Mouse (Mus musculus) liver, embryonic 14.5 days (tissue): ENCODE data around the gene Ubxn7. TPM values are rescaled to one million over a fixed set of nuclear protein-coding genes. Genes with fewer than 3 reads are reported as not detected.

Source experiments
- ATAC-seq: fragments of 200-750 bp; cut with Nextera tagmentation; 2 replicates; pipeline ENCODE4 v1.8.0; 2017; ENCODE audit warnings: moderate number of reproducible peaks, mild to moderate bottlenecking, moderate library complexity; ENCODE audit not compliant: insufficient read depth
- DNase-seq, 3 experiments: peaks; one replicate each; pipeline ENCODE4 v3.0.0-alpha.2; 2012 to 2013; ENCODE audit warnings: low read depth in 3 of 3, low spot score in 3 of 3
- H3K27ac ChIP-seq: fragments of 300-500 bp; sonication (generic); 2 replicates; pipeline ENCODE4 v1.5.1; 2014; ENCODE audit warnings: moderate library complexity, mild to moderate bottlenecking, control low read depth, inconsistent platforms
- H3K27me3 ChIP-seq: fragments of 300-500 bp; sonication (generic); 2 replicates; pipeline ENCODE4 v1.6.1; 2014; ENCODE audit warnings: mild to moderate bottlenecking, low read length, moderate library complexity; ENCODE audit not compliant: control insufficient read depth, insufficient read depth
- H3K36me3 ChIP-seq: fragments of 300-500 bp; sonication (generic); replicated peaks from 2 replicates; pipeline ENCODE4 v1.6.1; 2014; ENCODE audit warnings: low read depth; ENCODE audit not compliant: control insufficient read depth, insufficient read depth
- H3K4me1 ChIP-seq, 2 experiments: fragments of 200-500 bp in 1 of 2; fragments of 300-500 bp in 1 of 2; sonication (generic) in 1 of 2; replicated peaks; 2 replicates each; pipeline ENCODE4 v1.6.1; 2012 to 2014; ENCODE audit warnings: antibody characterized with exemption in 1 of 2, inconsistent platforms in 1 of 2, low read length in 1 of 2; ENCODE audit not compliant: control insufficient read depth in 2 of 2, insufficient read depth in 2 of 2
- H3K4me2 ChIP-seq: fragments of 300-500 bp; sonication (generic); 2 replicates; pipeline ENCODE4 v1.6.1; 2014; ENCODE audit warnings: low read depth, mild to moderate bottlenecking, control low read depth, moderate library complexity
- H3K4me3 ChIP-seq, 2 experiments: fragments of 200-500 bp in 1 of 2; fragments of 300-500 bp in 1 of 2; sonication (generic) in 1 of 2; 2 replicates each; pipeline ENCODE4 v1.5.1; 2012 to 2014; ENCODE audit warnings: low read depth in 2 of 2, low read length in 2 of 2, mild to moderate bottlenecking in 2 of 2, control low read depth in 1 of 2, inconsistent platforms in 1 of 2, moderate library complexity in 1 of 2; ENCODE audit not compliant: insufficient read depth in 1 of 2
- H3K9ac ChIP-seq: fragments of 300-500 bp; sonication (generic); replicated peaks from 2 replicates; pipeline ENCODE4 v1.6.1; 2014; ENCODE audit warnings: mild to moderate bottlenecking, control low read depth, moderate library complexity
- H3K9me3 ChIP-seq: fragments of 300-500 bp; sonication (generic); 2 replicates; pipeline ENCODE4 v1.6.1; 2016; ENCODE audit warnings: low read length, mixed read lengths; ENCODE audit not compliant: control insufficient read depth
- CTCF ChIP-seq: IDR thresholded peaks from 2 replicates; pipeline ENCODE4 v1.5.1; 2016; ENCODE audit warnings: antibody characterized with exemption, low read depth, control low read depth
- EP300 ChIP-seq: IDR thresholded peaks from 2 replicates; pipeline ENCODE4 v1.6.1; 2016; ENCODE audit warnings: antibody characterized with exemption, low read depth
- WGBS: fragments of 180-500 bp; shearing (Covaris S2); extraction: QIAGEN DNeasy Blood & Tissue Kit; methylation state at CpG from one replicate; pipeline ENCODE4 v1.1.7; 2014; ENCODE audit not compliant: insufficient replicate concordance; 5-methylcytosine and 5-hydroxymethylcytosine counted together
- polyA plus RNA-seq, 2 experiments: library from polyadenylated mRNA; depleted of rRNA in 1 of 2; stranded (reverse) in 1 of 2; unstranded in 1 of 2; fragments of >200 nt; fragmentation: Nextera tagmentation in 1 of 2; extraction: Ambion mirVana in 1 of 2; gene quantifications; 2 replicates each; pipeline versions ENCODE4 v1.2.1 to v1.2.3; 2012 to 2014

The Ubxn7 gene
- polyA plus RNA-seq, 2 experiments, result 5.1 to 5.4 TPM

GRCm38 (mm10) chr16:32336026-32336780 is 4.1 kb downstream of the Ubxn7 start:
- 59% methylated on average over 7 of the region's 7 CpGs for WGBS
- H3K36me3 ChIP-seq, result no peaks in the 10 kb centered on the region
- no peaks in the 10 kb centered on the region for H3K27me3 ChIP-seq
- TF ChIP-seq CTCF (no peak), EP300 (no peak)
- DNase-seq, result no peak
- peaks cover 0 to 8% of the 10 kb centered on the region in 2 experiments; a peak in 2 of 4 replicates for H3K4me1 ChIP-seq
- no peak overlapping the region for H3K4me3 ChIP-seq
- ATAC-seq, result no peak
- no peaks in the 10 kb centered on the region for H3K9me3 ChIP-seq
- no peak overlapping the region for H3K27ac ChIP-seq
- no peak overlapping the region for H3K4me2 ChIP-seq
- H3K9ac ChIP-seq, result no peak overlapping the region

- Histone ChIP-seq H3K4me3 (no peak overlapping the region), H3K9ac (no peak overlapping the region), H3K4me1 (peaks cover 0 to 6% of the 10 kb centered on the region in 2 experiments; a peak in 2 of 4 replicates), H3K4me2 (no peak overlapping the region), H3K27me3 (no peaks in the 10 kb centered on the region), H3K27ac (no peak overlapping the region), H3K9me3 (no peaks in the 10 kb centered on the region), H3K36me3 (no peaks in the 10 kb centered on the region)
- TF ChIP-seq CTCF, result no peak
- TF ChIP-seq EP300, result no peak
- DNase-seq (no peak), ATAC-seq (no peak)
Measured at GRCm38 (mm10) chr16:32337001-32337400, 4.9 kb downstream of the Ubxn7 start.

- no peaks in the 10 kb centered on the region for H3K27me3 ChIP-seq
- H3K4me1 ChIP-seq, result peaks cover 3 to 8% of the 10 kb centered on the region in 2 experiments; a peak in 2 of 4 replicates
- no peak for ATAC-seq
- no peaks in the 10 kb centered on the region for H3K9me3 ChIP-seq
- DNase-seq, result no peak
- WGBS, result 13% methylated on average over 1 of the region's 1 CpGs
- no peaks in the 10 kb centered on the region for H3K36me3 ChIP-seq
- H3K4me2 ChIP-seq, result no peak overlapping the region
- H3K4me3 ChIP-seq, result no peak overlapping the region
- no peak for TF ChIP-seq EP300
- TF ChIP-seq CTCF, result no peak
- no peak overlapping the region for H3K27ac ChIP-seq
- H3K9ac ChIP-seq, result no peak overlapping the region
Measured at GRCm38 (mm10) chr16:32340451-32340850, 8.4 kb downstream of the Ubxn7 start.

- TF ChIP-seq EP300 (no peak), CTCF (no peak)
- DNase-seq, result no peak
- Histone ChIP-seq H3K27me3 (no peaks in the 10 kb centered on the region), H3K4me1 (peaks cover 4% of the 10 kb centered on the region in 2 experiments; a peak in 2 of 4 replicates), H3K9me3 (no peaks in the 10 kb centered on the region), H3K4me2 (no peak overlapping the region), H3K9ac (no peak overlapping the region), H3K27ac (no peak overlapping the region), H3K4me3 (no peak overlapping the region), H3K36me3 (no peaks in the 10 kb centered on the region)
- no peak for ATAC-seq
Measured at GRCm38 (mm10) chr16:32345521-32345920, 13.5 kb downstream of the Ubxn7 start.

- WGBS, result 75% methylated on average over 3 of the region's 3 CpGs
- DNase-seq (no peak), ATAC-seq (no peak)
Measured at GRCm38 (mm10) chr16:32350776-32351175, 18.7 kb downstream of the Ubxn7 start.

More at GRCm38 (mm10) chr16:32350776-32351175, 18.7 kb downstream of the Ubxn7 start:
- TF ChIP-seq EP300, result no peak
- TF ChIP-seq CTCF, result no peak
- H3K27ac ChIP-seq, result no peak overlapping the region
- no peak overlapping the region for H3K9ac ChIP-seq
- H3K9me3 ChIP-seq, result no peaks in the 10 kb centered on the region
- H3K36me3 ChIP-seq, result peaks cover 6% of the 10 kb centered on the region
- H3K4me3 ChIP-seq, result no peak overlapping the region
- H3K4me2 ChIP-seq, result no peak overlapping the region
- no peaks in the 10 kb centered on the region for H3K4me1 ChIP-seq
- no peaks in the 10 kb centered on the region for H3K27me3 ChIP-seq
